Mouse (Mus musculus): ENCODE data around the gene Ss18l1.
A peak's percentile ranks its signal among the peaks of the same experiment; 100 is the strongest.

The Ss18l1 gene

DNA sequence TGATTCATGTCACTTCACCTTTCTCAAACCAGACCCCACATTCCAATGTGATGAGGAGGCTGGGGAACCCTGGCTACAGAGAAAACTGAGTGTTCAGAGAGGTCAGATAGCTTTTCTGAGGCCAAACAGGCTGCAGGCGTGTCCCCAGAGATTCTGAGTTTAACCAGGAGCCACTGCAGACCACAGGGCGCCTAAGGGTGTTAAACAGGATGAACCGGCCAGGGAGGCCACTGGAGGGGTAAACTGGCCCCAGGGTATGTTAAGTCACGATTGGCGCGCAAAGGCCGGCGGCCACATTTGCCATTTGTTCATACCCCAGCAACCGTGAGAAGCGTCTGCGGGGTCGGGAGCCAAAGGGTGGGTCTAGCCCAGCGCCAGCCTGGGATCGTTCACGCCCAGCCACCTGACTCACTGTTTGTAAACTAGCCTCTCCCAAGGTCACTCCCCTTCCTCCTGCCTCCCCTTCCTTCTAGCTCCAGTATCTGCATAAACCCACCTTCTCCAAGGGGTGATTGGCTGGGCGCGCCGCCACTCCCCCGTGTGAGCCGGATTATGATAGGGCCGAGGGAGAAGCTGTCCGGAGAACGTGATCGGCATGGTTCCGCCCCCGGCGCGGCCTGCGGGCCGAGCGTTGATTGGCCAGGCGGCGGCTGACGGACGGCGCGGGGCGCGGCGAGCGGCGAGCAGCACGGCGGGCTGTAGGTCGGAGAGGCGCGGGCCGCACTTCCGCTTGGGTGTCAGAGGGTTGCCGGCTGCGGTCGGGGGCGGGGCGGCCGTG lies 76.5 kb downstream of the Ss18l1 start, which contains the start of gene Osbpl2:
Osbpl2 (plus strand) TSS at position 646 of the 778 bp plus-strand sequence.
- peak; percentile 100 for DNase-seq (ENCODE audit: low spot score)
